Mouse (Mus musculus): ENCODE results near the gene Ppp4r1. TPM values are rescaled to one million over a fixed set of nuclear protein-coding genes. Genes with fewer than 3 reads are reported as not detected.

The Ppp4r1 gene
- polyA plus RNA-seq, 1 experiment from 2014 or later: 51.0 TPM

DNA sequence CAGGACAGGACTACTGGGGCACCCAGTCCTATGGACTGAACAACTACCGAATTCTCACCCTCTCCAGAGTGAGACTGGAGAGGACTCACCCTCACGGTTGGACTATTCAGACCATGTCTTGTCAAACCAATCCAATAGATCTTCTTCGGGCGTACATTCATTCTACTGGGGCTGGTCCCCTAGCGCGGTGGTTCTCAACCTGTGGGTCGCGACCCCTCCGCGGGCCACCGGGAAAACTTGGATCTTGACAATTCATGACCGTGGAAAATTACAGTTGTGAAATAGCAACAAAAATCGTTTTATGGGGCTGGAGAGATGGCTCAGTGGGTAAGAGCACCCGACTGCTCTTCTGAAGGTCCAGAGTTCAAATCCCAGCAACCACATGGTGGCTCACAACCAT lies 19.2 kb upstream of the Ppp4r1 start:
- ATAC-seq (ENCODE audit: low FRiP score): no peak
- peaks cover 7% of the 10 kb centered on the region for H3K4me1 ChIP-seq (ENCODE audit: control insufficient read depth, insufficient read depth, low read length)
- WGBS: 94% methylated on average over 14 of the region's 14 CpGs
- no peaks in the 10 kb centered on the region for H3K27me3 ChIP-seq (ENCODE audit: control insufficient read depth, insufficient read depth, low read length)
- no peaks in the 10 kb centered on the region for H3K9me3 ChIP-seq (ENCODE audit: control insufficient read depth, low read length)
- no peak overlapping the region for H3K9ac ChIP-seq (ENCODE audit: low read length)
- no peak overlapping the region for H3K27ac ChIP-seq (ENCODE audit: low read depth, low read length)
- no peaks in the 10 kb centered on the region for H3K36me3 ChIP-seq (ENCODE audit: control insufficient read depth, insufficient read depth, low read length)
- H3K4me2 ChIP-seq: no peak overlapping the region
- DNase-seq (ENCODE audit: low spot score, missing footprints): no peak
- no peak overlapping the region for H3K4me3 ChIP-seq (ENCODE audit: low read depth, low read length)

DNA sequence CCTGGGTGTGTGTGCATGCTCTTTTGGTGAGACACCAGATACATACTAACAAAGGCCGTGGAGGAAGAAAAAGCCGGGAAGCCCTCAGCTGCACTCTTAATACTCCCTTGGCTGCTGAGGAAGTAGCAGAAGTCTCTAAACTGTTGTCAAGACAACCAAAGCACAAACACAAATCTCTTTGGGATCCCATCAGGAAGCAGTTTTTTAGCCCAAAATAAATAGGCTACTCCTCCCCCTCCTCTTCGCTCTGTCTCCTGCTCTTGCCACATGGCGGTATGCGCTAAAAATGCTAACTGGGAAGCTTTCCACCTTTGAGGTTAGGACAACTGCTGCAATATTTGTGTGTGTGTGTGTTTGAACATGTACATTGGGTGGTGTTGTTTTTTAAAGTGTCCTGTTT lies 13.9 kb upstream of the Ppp4r1 start:
- DNase-seq (ENCODE audit: low spot score, missing footprints): no peak

DNA sequence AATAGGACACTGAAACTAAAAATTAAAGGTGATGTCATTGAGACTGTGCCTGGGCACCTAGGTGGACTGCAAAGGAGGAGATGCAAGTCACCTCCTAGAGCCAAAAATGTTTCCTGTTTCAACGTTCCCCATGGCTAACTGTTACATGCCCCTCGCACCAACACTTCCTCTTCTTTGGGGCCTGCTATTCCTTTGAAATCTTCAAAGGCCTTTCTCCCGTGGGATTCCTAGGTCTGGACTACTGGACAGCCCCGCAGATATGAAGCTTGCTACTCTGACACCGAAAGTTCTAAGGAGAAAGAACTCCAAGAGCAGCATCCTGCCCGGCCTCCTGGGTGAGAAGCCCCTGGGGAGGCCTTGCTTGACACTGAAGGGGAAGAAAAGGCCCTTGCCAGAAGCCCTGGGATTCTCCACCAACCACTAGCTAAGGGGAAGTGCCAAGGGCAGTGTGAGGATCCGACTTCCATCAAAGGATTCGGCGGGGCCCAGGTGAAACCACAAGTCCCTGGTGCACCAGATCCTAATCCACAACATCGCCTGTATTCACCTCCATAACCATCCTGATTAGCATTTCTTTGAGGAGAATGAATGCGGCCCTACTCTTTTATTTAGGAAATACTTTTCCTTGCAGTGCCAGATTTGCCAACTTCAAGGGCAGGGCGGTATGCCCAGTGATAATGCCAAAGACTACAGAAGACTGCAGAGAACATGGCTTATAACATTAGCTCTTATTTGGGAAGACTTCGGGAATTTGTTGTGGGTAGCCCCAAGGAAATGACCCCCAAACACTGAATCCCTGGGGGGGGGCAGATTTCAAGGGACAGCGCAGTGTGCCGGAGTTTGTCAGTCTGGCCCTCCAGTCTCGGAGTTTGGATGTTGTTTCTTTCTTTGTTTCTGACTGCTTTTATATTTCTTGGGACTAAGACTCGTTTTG lies 11.1 kb upstream of the Ppp4r1 start:
- Histone ChIP-seq H3K27ac (ENCODE audit: low read depth, low read length) (no peak overlapping the region), H3K9ac (ENCODE audit: low read length) (peak overlapping the region; percentile 77), H3K27me3 (ENCODE audit: control insufficient read depth, insufficient read depth, low read length) (peaks cover 2% of the 10 kb centered on the region; the same call in 1 of the 2 replicates), H3K9me3 (ENCODE audit: control insufficient read depth, low read length) (no peaks in the 10 kb centered on the region), H3K36me3 (ENCODE audit: control insufficient read depth, insufficient read depth, low read length) (no peaks in the 10 kb centered on the region), H3K4me2 (peak overlapping the region; percentile 82), H3K4me3 (ENCODE audit: low read depth, low read length) (peak overlapping the region; percentile 48), H3K4me1 (ENCODE audit: control insufficient read depth, insufficient read depth, low read length) (peaks cover 30% of the 10 kb centered on the region)
- 20% methylated on average over 17 of the region's 17 CpGs for WGBS
- ATAC-seq (ENCODE audit: low FRiP score): no peak
- peak; percentile 90 for DNase-seq (ENCODE audit: low spot score, missing footprints)

More for the DNA sequence above, 13.9 kb upstream of the Ppp4r1 start:
- Histone ChIP-seq H3K4me2 (no peak overlapping the region), H3K9ac (ENCODE audit: low read length) (peak overlapping the region; percentile 27), H3K4me3 (ENCODE audit: low read depth, low read length) (no peak overlapping the region), H3K36me3 (ENCODE audit: control insufficient read depth, insufficient read depth, low read length) (no peaks in the 10 kb centered on the region), H3K9me3 (ENCODE audit: control insufficient read depth, low read length) (no peaks in the 10 kb centered on the region), H3K27me3 (ENCODE audit: control insufficient read depth, insufficient read depth, low read length) (peaks cover 2% of the 10 kb centered on the region; the same call in 1 of the 2 replicates), H3K27ac (ENCODE audit: low read depth, low read length) (no peak overlapping the region), H3K4me1 (ENCODE audit: control insufficient read depth, insufficient read depth, low read length) (peaks cover 30% of the 10 kb centered on the region)
- 0 out of 2 replicates have a peak, but pooled peaks have one; percentile 4 for ATAC-seq (ENCODE audit: low FRiP score)
- WGBS: 60% methylated on average over 5 of the region's 5 CpGs

DNA sequence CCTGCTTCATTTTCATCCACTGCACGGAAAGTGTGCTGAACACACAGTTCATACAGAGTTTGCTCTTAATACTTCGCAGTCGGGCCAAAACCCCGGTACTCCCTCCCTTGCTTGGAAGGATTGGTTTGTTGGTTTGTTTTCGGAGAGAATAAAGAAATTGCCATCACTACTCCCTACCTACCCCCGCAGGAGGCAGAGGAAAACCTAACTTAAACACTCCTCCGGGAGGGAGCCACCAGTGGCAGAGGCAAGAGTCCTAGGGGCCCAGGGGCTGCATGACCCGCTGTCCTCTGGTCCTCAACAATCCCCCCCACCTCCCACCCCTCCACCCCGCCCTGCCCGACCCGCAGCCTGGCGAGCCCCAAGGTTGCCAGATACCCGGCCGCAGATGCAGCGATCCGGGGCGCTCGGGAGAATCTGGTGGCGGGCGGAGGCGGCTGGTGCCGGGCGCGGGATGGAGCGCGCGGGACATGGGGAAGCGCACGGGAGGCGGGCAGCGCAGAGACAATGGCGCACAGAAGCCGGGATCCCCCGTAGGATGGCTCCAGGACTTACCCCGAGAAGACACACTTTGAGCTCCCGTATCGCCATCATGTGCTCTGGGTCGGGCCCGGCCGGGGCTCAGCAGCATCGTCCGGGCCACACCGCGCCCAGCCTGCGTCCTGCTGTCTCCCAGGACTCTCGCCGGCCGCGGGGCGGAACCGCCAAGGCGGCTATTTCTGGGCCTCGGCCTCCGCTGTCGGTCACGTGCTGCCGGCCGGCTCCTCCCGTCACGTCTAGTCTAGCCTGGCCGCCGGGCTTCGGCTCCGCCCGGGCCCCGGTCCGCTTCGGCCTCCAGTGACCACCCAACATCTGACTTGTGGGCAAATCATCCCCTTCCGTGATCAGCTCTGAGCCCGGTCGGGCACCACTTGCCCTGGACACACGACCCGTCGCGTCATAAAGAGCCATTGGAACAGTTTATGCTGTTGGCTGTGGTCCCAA lies 10.1 kb upstream of the Ppp4r1 start, which contains the start of gene Rab31:
Gene Rab31 (minus strand): TSS at position 802 of the 984 bp plus-strand sequence.
- peaks cover 2% of the 10 kb centered on the region; the same call in 1 of the 2 replicates for H3K27me3 ChIP-seq (ENCODE audit: control insufficient read depth, insufficient read depth, low read length)
- peak within 1 kb of the TSS; percentile 77 for H3K9ac ChIP-seq (ENCODE audit: low read length)
- ATAC-seq (ENCODE audit: low FRiP score) (peak; percentile 86), DNase-seq (ENCODE audit: low spot score, missing footprints) (peak; percentile 98)
- H3K4me1 ChIP-seq (ENCODE audit: control insufficient read depth, insufficient read depth, low read length): peaks cover 30% of the 10 kb centered on the region
- H3K9me3 ChIP-seq (ENCODE audit: control insufficient read depth, low read length): no peaks in the 10 kb centered on the region
- peak within 1 kb of the TSS; percentile 48 for H3K4me3 ChIP-seq (ENCODE audit: low read depth, low read length)
- no peaks in the 10 kb centered on the region for H3K36me3 ChIP-seq (ENCODE audit: control insufficient read depth, insufficient read depth, low read length)
- under 1% methylated on average over 71 of the region's 75 CpGs for WGBS
- H3K4me2 ChIP-seq: peak within 1 kb of the TSS; percentile 82
- H3K27ac ChIP-seq (ENCODE audit: low read depth, low read length): no peak within 1 kb of the TSS

- Histone ChIP-seq H3K27me3 (ENCODE audit: control insufficient read depth, insufficient read depth, low read length) (peaks cover 2% of the 10 kb centered on the region; the same call in 1 of the 2 replicates), H3K4me2 (no peak overlapping the region), H3K9me3 (ENCODE audit: control insufficient read depth, low read length) (no peaks in the 10 kb centered on the region), H3K27ac (ENCODE audit: low read depth, low read length) (no peak overlapping the region), H3K36me3 (ENCODE audit: control insufficient read depth, insufficient read depth, low read length) (no peaks in the 10 kb centered on the region), H3K9ac (ENCODE audit: low read length) (no peak overlapping the region), H3K4me1 (ENCODE audit: control insufficient read depth, insufficient read depth, low read length) (peaks cover 20% of the 10 kb centered on the region), H3K4me3 (ENCODE audit: low read depth, low read length) (no peak overlapping the region)
- ATAC-seq (ENCODE audit: low FRiP score) (no peak), DNase-seq (ENCODE audit: low spot score, missing footprints) (no peak)
- WGBS: 64% methylated on average over 4 of the region's 4 CpGs
These were observed 8.8 kb upstream of the Ppp4r1 start for GRCm38 (mm10) chr17:65773617-65774016.

DNA sequence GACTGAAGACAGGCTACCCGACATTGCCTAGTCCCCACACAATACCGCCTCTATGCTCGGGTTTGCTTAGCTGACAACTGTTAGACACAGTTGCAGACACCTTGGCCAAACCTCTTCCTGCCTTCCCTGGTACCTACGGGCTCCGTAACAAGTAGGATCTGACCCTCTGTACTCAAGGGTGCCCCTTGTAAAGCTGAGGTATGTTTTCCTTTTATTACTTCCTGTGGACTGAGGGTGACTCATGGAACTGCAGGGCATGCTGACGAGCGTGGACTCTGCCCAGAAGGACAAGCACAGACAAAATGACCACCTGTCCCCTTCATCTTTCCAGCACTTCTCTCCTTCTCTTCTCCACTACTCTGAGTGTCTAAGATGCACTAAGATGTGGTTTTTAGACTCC lies 7.9 kb upstream of the Ppp4r1 start:
- Histone ChIP-seq H3K4me2 (no peak overlapping the region), H3K27ac (ENCODE audit: low read depth, low read length) (no peak overlapping the region), H3K4me3 (ENCODE audit: low read depth, low read length) (no peak overlapping the region), H3K9ac (ENCODE audit: low read length) (no peak overlapping the region), H3K9me3 (ENCODE audit: control insufficient read depth, low read length) (no peaks in the 10 kb centered on the region), H3K4me1 (ENCODE audit: control insufficient read depth, insufficient read depth, low read length) (peaks cover 14% of the 10 kb centered on the region), H3K27me3 (ENCODE audit: control insufficient read depth, insufficient read depth, low read length) (peaks cover 2% of the 10 kb centered on the region; the same call in 1 of the 2 replicates), H3K36me3 (ENCODE audit: control insufficient read depth, insufficient read depth, low read length) (no peaks in the 10 kb centered on the region)
- peak; percentile 78 for DNase-seq (ENCODE audit: low spot score, missing footprints)
- 82% methylated on average over 7 of the region's 7 CpGs for WGBS
- no peak for ATAC-seq (ENCODE audit: low FRiP score)

GRCm38 (mm10) chr17:65776228-65776627 lies 6.1 kb upstream of the Ppp4r1 start:
- no peaks in the 10 kb centered on the region for H3K36me3 ChIP-seq (ENCODE audit: control insufficient read depth, insufficient read depth, low read length)
- ATAC-seq (ENCODE audit: low FRiP score) (no peak), DNase-seq (ENCODE audit: low spot score, missing footprints) (peak; percentile 37)
- 73% methylated on average over 1 of the region's 1 CpGs for WGBS
- no peak overlapping the region for H3K4me2 ChIP-seq
- H3K9me3 ChIP-seq (ENCODE audit: control insufficient read depth, low read length): no peaks in the 10 kb centered on the region
- no peak overlapping the region for H3K27ac ChIP-seq (ENCODE audit: low read depth, low read length)
- no peak overlapping the region for H3K9ac ChIP-seq (ENCODE audit: low read length)
- H3K27me3 ChIP-seq (ENCODE audit: control insufficient read depth, insufficient read depth, low read length): peaks cover 2% of the 10 kb centered on the region; the same call in 1 of the 2 replicates
- H3K4me1 ChIP-seq (ENCODE audit: control insufficient read depth, insufficient read depth, low read length): peaks cover 10% of the 10 kb centered on the region
- no peak overlapping the region for H3K4me3 ChIP-seq (ENCODE audit: low read depth, low read length)

DNA sequence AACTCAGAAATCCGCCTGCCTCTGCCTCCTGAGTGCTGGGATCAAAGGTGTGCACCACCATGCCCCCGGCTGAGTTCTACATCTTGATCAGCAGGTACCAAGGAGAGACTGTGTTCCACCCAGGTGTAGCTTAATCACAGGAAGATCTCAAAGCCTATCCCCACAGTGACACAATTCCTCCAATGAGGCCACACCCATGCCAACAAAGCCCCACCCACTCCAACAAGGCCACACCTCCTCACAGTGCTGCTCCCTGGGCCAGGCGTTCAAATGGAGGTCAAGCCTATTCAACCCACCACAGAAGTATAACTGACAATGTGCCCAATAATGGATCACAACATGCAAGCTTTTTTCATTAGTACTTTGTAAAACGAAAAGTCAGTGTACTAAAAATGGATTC lies 4.9 kb upstream of the Ppp4r1 start:
- Histone ChIP-seq H3K27ac (ENCODE audit: low read depth, low read length) (no peak overlapping the region), H3K27me3 (ENCODE audit: control insufficient read depth, insufficient read depth, low read length) (no peaks in the 10 kb centered on the region), H3K36me3 (ENCODE audit: control insufficient read depth, insufficient read depth, low read length) (no peaks in the 10 kb centered on the region), H3K4me3 (ENCODE audit: low read depth, low read length) (no peak overlapping the region), H3K4me1 (ENCODE audit: control insufficient read depth, insufficient read depth, low read length) (peaks cover 10% of the 10 kb centered on the region), H3K9ac (ENCODE audit: low read length) (no peak overlapping the region), H3K4me2 (no peak overlapping the region), H3K9me3 (ENCODE audit: control insufficient read depth, low read length) (no peaks in the 10 kb centered on the region)
- DNase-seq (ENCODE audit: low spot score, missing footprints): peak; percentile 44
- no peak for ATAC-seq (ENCODE audit: low FRiP score)
- WGBS: 90% methylated on average over 4 of the region's 4 CpGs
